ENCODE assay signal across 26 mouse cellular contexts in genomic region chr19:55474225-55474624, GRCm38 (mm10).
"Had no signal": no experiment of that assay in that cellular context is flagged by ENCODE, and none has a peak within 500 bp of the region (broad histone marks: within the 10 kb centered on the region; RNA-seq: fewer than 3 reads in every experiment).

No protein-coding gene starts in this region.

- H3K4me2 ChIP-seq: heart, embryonic 11.5 days; heart, embryonic 13.5 days; heart, embryonic 15.5 days; hindbrain, embryonic 12.5 days; hindbrain, embryonic 14.5 days; intestine, embryonic 15.5 days; limb, embryonic 13.5 days; limb, embryonic 15.5 days; liver, embryonic 12.5 days had no signal

- H3K27me3 ChIP-seq: heart, embryonic 13.5 days; heart, embryonic 15.5 days; hindbrain, embryonic 12.5 days; intestine, embryonic 15.5 days; limb, embryonic 13.5 days; limb, embryonic 15.5 days; liver, embryonic 12.5 days had no signal

- ATAC-seq: hindbrain, embryonic 16.5 days; inflammation-experienced regulatory T-cells, adult 6 months; intestine, embryonic 15.5 days; intestine, postnatal 0 days; liver, embryonic 12.5 days had no signal

- H3K27ac ChIP-seq: heart, adult 2 months; heart, embryonic 13.5 days; heart, embryonic 15.5 days; hindbrain, embryonic 10.5 days; hindbrain, embryonic 12.5 days; hindbrain, embryonic 14.5 days; intestine, embryonic 15.5 days; layer of hippocampus, adult 2 months; limb, embryonic 13.5 days; limb, embryonic 15.5 days; liver, embryonic 12.5 days; liver, embryonic 14.5 days had no signal

- H3K36me3 ChIP-seq: heart, embryonic 13.5 days; heart, embryonic 15.5 days; hindbrain, embryonic 10.5 days; hindbrain, embryonic 12.5 days; intestine, embryonic 15.5 days; limb, embryonic 13.5 days; limb, embryonic 15.5 days had no signal

- H3K4me3 ChIP-seq: heart, adult 2 months; heart, embryonic 13.5 days; heart, embryonic 15.5 days; hindbrain, embryonic 10.5 days; hindbrain, embryonic 12.5 days; intestine, embryonic 15.5 days; layer of hippocampus, adult 2 months; limb, embryonic 13.5 days; limb, embryonic 15.5 days; liver, embryonic 12.5 days had no signal

- DNase-seq: gastrocnemius, postnatal 10 days; gastrocnemius, postnatal 25 days; heart, adult 2 months; heart, postnatal 4 days; kidney, adult 18-20 months; kidney, adult 8-10 months; kidney, postnatal 10 days; kidney, postnatal 25 days; kidney, postnatal 4 days; left cerebral cortex, postnatal 4 days; lung, adult 18-20 months had no signal

- H3K9ac ChIP-seq: heart, embryonic 13.5 days; heart, embryonic 15.5 days; hindbrain, embryonic 12.5 days; hindbrain, embryonic 14.5 days; intestine, embryonic 15.5 days; limb, embryonic 13.5 days; limb, embryonic 15.5 days; liver, embryonic 12.5 days; liver, embryonic 14.5 days had no signal

- H3K9me3 ChIP-seq: heart, embryonic 13.5 days; heart, embryonic 15.5 days; hindbrain, embryonic 10.5 days; hindbrain, embryonic 12.5 days; intestine, embryonic 15.5 days; limb, embryonic 13.5 days; limb, embryonic 15.5 days; liver, embryonic 12.5 days had no signal
